Mouse (Mus musculus): Measurements from ENCODE around the gene Adsl.

GRCm38 (mm10) chr15:80977620-80978334 lies 29.5 kb downstream of the Adsl start, which contains the start of gene Sgsm3:
- no peak for TF ChIP-seq CTCF (IDR thresholded peaks at IDR 0.05; ENCODE audit: low read depth, low read length)
- peak; percentile 46; the same call in 1 of the 2 replicates for TF ChIP-seq POLR2A (IDR thresholded peaks at IDR 0.05; ENCODE audit: extremely low read depth, insufficient read depth, low read length)
